ENCODE assay signal across 19 mouse cellular contexts in genomic region chr4:72232206-72232605, GRCm38 (mm10). TPM values are rescaled to one million over a fixed set of nuclear protein-coding genes. Genes with fewer than 3 reads are reported as not detected.
DNase-seq lines count a peak whose midpoint lies in the region; ATAC-seq and TF ChIP-seq lines count a peak whose summit lies in the region.
"Had no signal": no experiment of that assay in that cellular context is flagged by ENCODE, and none has a peak within 500 bp of the region (broad histone marks: within the 10 kb centered on the region; RNA-seq: fewer than 3 reads in every experiment).

No protein-coding gene starts in this region.

- peak in 1 of 2 experiments; percentile 21; a peak in 2 of 4 replicates for TF ChIP-seq EP300 in MEL (IDR thresholded peaks at IDR 0.05; ENCODE audit: low read depth in 1 of 2, low read length in 2 of 2)

- no peak for TF ChIP-seq RAD21 in MEL (IDR thresholded peaks at IDR 0.05; ENCODE audit: low read depth, low read length)

- H3K9ac ChIP-seq in MEL (ENCODE audit: control insufficient read depth, low read depth, low read length, poor library complexity, severe bottlenecking): no peak overlapping the region
- no peak overlapping the region for H3K9ac ChIP-seq in kidney, embryonic 14.5 days (ENCODE audit: low read depth, low read length)
- H3K9ac ChIP-seq: heart, embryonic 12.5 days had no signal

- H3K27ac ChIP-seq in MEL (ENCODE audit: control insufficient read depth, low read depth, low read length): peak overlapping the region; percentile 23; the same call in 1 of the 2 replicates
- H3K27ac ChIP-seq in kidney, embryonic 14.5 days (ENCODE audit: low read depth, low read length): no peak overlapping the region
- H3K27ac ChIP-seq: embryonic facial prominence, embryonic 10.5 days had no signal

- no peak overlapping the region for H3K4me2 ChIP-seq in kidney, embryonic 14.5 days (replicated peaks; ENCODE audit: low read depth, low read length)
- H3K4me2 ChIP-seq: heart, embryonic 12.5 days had no signal

- no peaks in the 10 kb centered on the region for H3K9me3 ChIP-seq in MEL (replicated peaks; ENCODE audit: insufficient read depth, low read length)
- no peaks in the 10 kb centered on the region for H3K9me3 ChIP-seq in kidney, embryonic 14.5 days (ENCODE audit: control insufficient read depth, low read length)
- H3K9me3 ChIP-seq: embryonic facial prominence, embryonic 10.5 days had no signal

- ATAC-seq in hematopoietic stem cell, adult 5-6 weeks (replicated peaks in 1 of 2; ENCODE audit: insufficient read depth in 1 of 2, low FRiP score in 2 of 2, low TSS enrichment in 1 of 2, low read depth in 1 of 2, poor library complexity in 2 of 2, severe bottlenecking in 2 of 2): peak; percentile 72 to 75
- no peak for ATAC-seq in kidney, embryonic 14.5 days (ENCODE audit: low FRiP score, low TSS enrichment)
- ATAC-seq: forebrain, embryonic 16.5 days; hindbrain, embryonic 16.5 days; inflammation-experienced regulatory T-cells, adult 6 months; intestine, postnatal 0 days had no signal

- 73% methylated on average over 3 of the region's 3 CpGs for WGBS in kidney, embryonic 14.5 days

- H3K4me1 ChIP-seq in MEL (ENCODE audit: control insufficient read depth in 1 of 2, insufficient read depth in 2 of 2, low read length in 2 of 2): no peaks in the 10 kb centered on the region
- H3K4me1 ChIP-seq in kidney, embryonic 14.5 days (ENCODE audit: control insufficient read depth, insufficient read depth, low read length): no peaks in the 10 kb centered on the region
- H3K4me1 ChIP-seq: embryonic facial prominence, embryonic 10.5 days; heart, embryonic 12.5 days had no signal

- H3K79me2 ChIP-seq in MEL (ENCODE audit: control insufficient read depth, insufficient read depth, low read length, poor library complexity): no peaks in the 10 kb centered on the region

- TF ChIP-seq CTCF in MEL (IDR thresholded peaks at IDR 0.05 in 2 of 3, conservative IDR thresholded peaks at IDR 0.05 in 1 of 3; ENCODE audit: control insufficient read depth in 1 of 3, insufficient read depth in 1 of 3, low read depth in 2 of 3, low read length in 3 of 3, poor library complexity in 1 of 3, severe bottlenecking in 1 of 3): no peak

- no peaks in the 10 kb centered on the region for H3K27me3 ChIP-seq in MEL (ENCODE audit: control insufficient read depth in 1 of 2, insufficient read depth in 2 of 2, low read length in 2 of 2)
- no peaks in the 10 kb centered on the region for H3K27me3 ChIP-seq in kidney, embryonic 14.5 days (ENCODE audit: control insufficient read depth, insufficient read depth, low read length)
- H3K27me3 ChIP-seq: heart, embryonic 12.5 days had no signal

- no peak overlapping the region for H3K4me3 ChIP-seq in MEL (ENCODE audit: control insufficient read depth in 1 of 2, insufficient read depth in 1 of 2, low read depth in 2 of 2, low read length in 2 of 2)
- H3K4me3 ChIP-seq in kidney, embryonic 14.5 days (ENCODE audit: low read length): no peak overlapping the region
- H3K4me3 ChIP-seq: embryonic facial prominence, embryonic 10.5 days; heart, embryonic 12.5 days had no signal

- H3K36me3 ChIP-seq in MEL (ENCODE audit: control insufficient read depth in 1 of 2, insufficient read depth in 2 of 2, low read length in 2 of 2): no peaks in the 10 kb centered on the region
- no peaks in the 10 kb centered on the region for H3K36me3 ChIP-seq in kidney, embryonic 14.5 days (ENCODE audit: control insufficient read depth, insufficient read depth, low read length)
- H3K36me3 ChIP-seq: embryonic facial prominence, embryonic 10.5 days; heart, embryonic 12.5 days had no signal

- TF ChIP-seq POLR2A in MEL (IDR thresholded peaks at IDR 0.05; ENCODE audit: control insufficient read depth in 1 of 2, insufficient read depth in 1 of 2, low read depth in 1 of 2, low read length in 2 of 2, poor library complexity in 1 of 2): no peak

- DNase-seq in 3T3-L1 (ENCODE audit: low read depth, low spot score): peak; percentile 2
- DNase-seq in MEL (ENCODE audit: low read depth, low spot score): peak; percentile 42
- DNase-seq in fat pad, adult 2 months (ENCODE audit: extremely low read depth, low read depth, low spot score): peak; percentile 18
- no peak for DNase-seq in gastrocnemius, adult 8-10 months (ENCODE audit: low spot score in 2 of 2)
- no peak for DNase-seq in cerebellum, adult 9-11 months
- DNase-seq in frontal cortex, postnatal 36 days (ENCODE audit: low spot score in 2 of 2): no peak
- DNase-seq: adrenal gland, postnatal 10 days; cerebellum, adult 11 months; cerebellum, adult 8-10 months; cerebellum, postnatal 25 days; kidney, adult 9 months had no signal

TF ChIP-seq in MEL, 35 proteins besides CTCF, POLR2A, EP300 and RAD21:
- TF ChIP-seq ETS1 (IDR thresholded peaks at IDR 0.05; ENCODE audit: low read depth, low read length) (peak; percentile 72), KAT2A (conservative IDR thresholded peaks at IDR 0.05; ENCODE audit: low read depth, low read length) (no peak), GATA1 (IDR thresholded peaks at IDR 0.05; ENCODE audit: low read depth, low read length) (peak; percentile 33)
TF ChIP-seq in MEL: peak in this region for 2.

RNA-seq across cellular contexts. Expression of gene Tle1, which starts 31.5 kb away (rescaled TPM):
- total RNA-seq in MEL (2012; rRNA removed): 21.1 TPM in 2 replicates
- 10 to 100 TPM in 1 of 2 experiments, not detected in 1; 22.5 TPM for polyA plus RNA-seq in MEL (2012; ENCODE audit: insufficient read depth in 1 of 2, insufficient read length in 2 of 2, low read depth in 1 of 2, low replicate concordance in 2 of 2, missing spikeins in 1 of 2)
- 16.8 and 38.6 TPM in 2 replicates for total RNA-seq in hematopoietic stem cell, adult 5-6 weeks (2017)
- total RNA-seq in gastrocnemius, adult 8-10 months (2022): 10 to 100 TPM; 16.1 to 25.6 (median 17.8) TPM
- polyA plus RNA-seq in kidney, embryonic 14.5 days (2014; fragmentation: Nextera tagmentation; extraction: Ambion mirVana): 30.3 and 39.4 TPM in 2 replicates

Comparison
In these comparisons a context has a peak if more than half of its experiments do, and no peak if none do; other contexts are left out.
1. DNase-seq: peak in 3T3-L1 (single experiment), MEL (single experiment) and fat pad, adult 2 months (single experiment); none in gastrocnemius, adult 8-10 months (0 of 2), cerebellum, adult 9-11 months (single experiment) and frontal cortex, postnatal 36 days (0 of 2).